Mouse (Mus musculus): ENCODE results near the gene Gatd1.
A peak's percentile ranks its signal among the peaks of the same experiment; 100 is the strongest.

DNA sequence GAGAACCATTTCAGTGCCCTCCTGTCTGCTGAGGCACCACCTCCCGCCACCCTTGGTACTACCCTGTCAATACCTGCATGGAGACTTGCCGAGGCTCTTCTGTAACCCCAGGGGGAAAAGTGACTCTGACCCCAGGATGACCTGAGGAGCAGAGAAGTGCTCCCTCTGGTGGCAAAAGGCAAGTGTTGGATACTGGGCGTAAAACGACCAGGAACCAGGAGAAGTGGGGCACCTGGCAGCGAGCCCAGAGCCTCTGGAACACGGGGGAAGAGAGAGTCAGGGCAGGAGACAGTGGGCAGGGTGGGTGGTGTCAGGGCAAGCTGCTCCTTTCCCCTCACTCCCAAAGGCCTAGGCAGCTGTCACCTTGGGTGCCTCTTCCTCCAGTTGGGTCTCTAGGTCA lies 26.7 kb upstream of the Gatd1 start:
- TF ChIP-seq CTCF (IDR thresholded peaks at IDR 0.05; ENCODE audit: insufficient read depth, low read depth, low read length): peak; percentile 47; the same call in 1 of the 2 replicates
- no peak for TF ChIP-seq POLR2A (IDR thresholded peaks at IDR 0.05; ENCODE audit: insufficient read depth, low read depth, low read length)

All from olfactory bulb, adult 2 months (tissue).